Mouse (Mus musculus) CH12.LX (cell line): ENCODE data around the gene Olfr458. TPM values are rescaled to one million over a fixed set of nuclear protein-coding genes. Genes with fewer than 3 reads are reported as not detected.

Source experiments
- DNase-seq: peaks from one replicate; pipeline ENCODE4 v3.0.0-alpha.2; 2013; ENCODE audit errors: extremely low read depth
- H3K27ac ChIP-seq: 2 replicates; pipeline ENCODE4 v1.5.1; 2012; ENCODE audit warnings: low read depth, mild to moderate bottlenecking, control low read depth, moderate library complexity; ENCODE audit not compliant: insufficient read depth
- H3K27me3 ChIP-seq: replicated peaks from 2 replicates; pipeline ENCODE3; 2012; ENCODE audit warnings: inconsistent platforms
- H3K36me3 ChIP-seq, 2 experiments: replicated peaks in 1 of 2; 2 replicates each; pipeline versions ENCODE3 to v1.6.1; 2012; ENCODE audit warnings: inconsistent platforms in 1 of 2, low read length in 1 of 2, mild to moderate bottlenecking in 1 of 2, mixed read lengths in 1 of 2, moderate library complexity in 1 of 2; ENCODE audit not compliant: control insufficient read depth in 1 of 2, insufficient read depth in 1 of 2
- H3K4me1 ChIP-seq, 2 experiments: 2 replicates each; pipeline ENCODE4 v1.6.1; 2012; ENCODE audit warnings: inconsistent platforms in 1 of 2, moderate library complexity in 1 of 2; ENCODE audit not compliant: insufficient read depth in 2 of 2, control insufficient read depth in 1 of 2
- H3K4me2 ChIP-seq: 2 replicates; pipeline ENCODE4 v1.6.1; 2012; ENCODE audit warnings: low read depth, mild to moderate bottlenecking, control low read depth; ENCODE audit not compliant: poor library complexity, insufficient read depth, severe bottlenecking
- H3K4me3 ChIP-seq, 3 experiments: fragments of 150-350 bp in 1 of 3; sonication (generic) in 1 of 3; replicated peaks in 1 of 3; 2 replicates each; pipeline versions ENCODE3 to v1.5.1; 2011 to 2012; ENCODE audit warnings: low read depth in 2 of 3, low read length in 2 of 3, mild to moderate bottlenecking in 2 of 3, moderate library complexity in 2 of 3, control low read depth in 1 of 3, improper control_type of control experiment in 1 of 3, inconsistent platforms in 1 of 3, mixed read lengths in 1 of 3; ENCODE audit not compliant: poor library complexity in 1 of 3
- H3K79me2 ChIP-seq: replicated peaks from 2 replicates; pipeline ENCODE4 v1.6.1; 2012; ENCODE audit warnings: mild to moderate bottlenecking, moderate library complexity; ENCODE audit not compliant: control insufficient read depth, poor library complexity, insufficient read depth, severe bottlenecking; ENCODE audit errors: extremely low read depth
- H3K9ac ChIP-seq: 2 replicates; pipeline ENCODE4 v1.6.1; 2012; ENCODE audit warnings: low read depth, mild to moderate bottlenecking, control low read depth, moderate library complexity; ENCODE audit not compliant: insufficient read depth
- H3K9me3 ChIP-seq: replicated peaks from 2 replicates; pipeline ENCODE3; 2012; ENCODE audit warnings: low read length, inconsistent platforms, mixed read lengths
- BHLHE40 ChIP-seq: IDR thresholded peaks from 2 replicates; pipeline ENCODE4 v1.6.1; 2011; ENCODE audit warnings: mild to moderate bottlenecking, low read depth, low read length, improper control_type of control experiment
- CTCF ChIP-seq, 2 experiments: IDR thresholded peaks in 1 of 2; conservative IDR thresholded peaks in 1 of 2; 2 replicates each; pipeline ENCODE4 v1.5.1; 2011 to 2012; ENCODE audit warnings: low read depth in 2 of 2, low read length in 2 of 2, improper control_type of control experiment in 1 of 2, inconsistent platforms in 1 of 2, mild to moderate bottlenecking in 1 of 2, moderate library complexity in 1 of 2
- E2F4 ChIP-seq: IDR thresholded peaks from 2 replicates; pipeline ENCODE4 v1.6.1; 2011; ENCODE audit warnings: low read depth, low read length, improper control_type of control experiment; ENCODE audit not compliant: insufficient replicate concordance
- GABPA ChIP-seq: IDR thresholded peaks from 2 replicates; pipeline ENCODE4 v1.6.1; 2012; ENCODE audit warnings: low read depth, low read length, improper control_type of control experiment, inconsistent platforms; ENCODE audit not compliant: insufficient replicate concordance
- IRF4 ChIP-seq: IDR thresholded peaks from 2 replicates; pipeline ENCODE4 v1.6.1; 2014; ENCODE audit warnings: low read depth, mild to moderate bottlenecking, inconsistent platforms, low read length, improper control_type of control experiment
- KAT2A ChIP-seq: IDR thresholded peaks from 2 replicates; pipeline ENCODE4 v1.6.1; 2012; ENCODE audit warnings: low read length, improper control_type of control experiment, inconsistent platforms; ENCODE audit not compliant: insufficient replicate concordance
- MAFK ChIP-seq: IDR thresholded peaks from 2 replicates; pipeline ENCODE4 v1.6.1; 2011; ENCODE audit warnings: low read length, improper control_type of control experiment; ENCODE audit not compliant: insufficient replicate concordance
- MAZ ChIP-seq: IDR thresholded peaks from 2 replicates; pipeline ENCODE4 v1.6.1; 2012; ENCODE audit warnings: low read depth, mild to moderate bottlenecking, inconsistent platforms, low read length, improper control_type of control experiment, moderate library complexity
- MYC ChIP-seq: IDR thresholded peaks from 2 replicates; pipeline ENCODE4 v1.6.1; 2011; ENCODE audit warnings: low read depth, mild to moderate bottlenecking, improper control_type of control experiment, low read length
- NELFE ChIP-seq: IDR thresholded peaks from 2 replicates; pipeline ENCODE4 v1.6.1; 2011; ENCODE audit warnings: low read depth, low read length, improper control_type of control experiment
- POLR2A ChIP-seq: IDR thresholded peaks from 2 replicates; pipeline ENCODE4 v1.6.1; 2011; ENCODE audit warnings: low read depth, mild to moderate bottlenecking, improper control_type of control experiment, low read length
- RAD21 ChIP-seq: IDR thresholded peaks from 2 replicates; pipeline ENCODE4 v1.6.1; 2011; ENCODE audit warnings: low read depth, mild to moderate bottlenecking, low read length, improper control_type of control experiment, moderate library complexity
- RCOR1 ChIP-seq: conservative IDR thresholded peaks from 2 replicates; pipeline ENCODE4 v1.6.1; 2012; ENCODE audit warnings: low read depth, mild to moderate bottlenecking, inconsistent platforms, low read length, improper control_type of control experiment
- TCF12 ChIP-seq: IDR thresholded peaks from 2 replicates; pipeline ENCODE4 v1.6.1; 2014; ENCODE audit warnings: low read depth, mild to moderate bottlenecking, inconsistent platforms, low read length, improper control_type of control experiment
- USF1 ChIP-seq: IDR thresholded peaks from 2 replicates; pipeline ENCODE4 v1.6.1; 2014; ENCODE audit warnings: low read depth, mild to moderate bottlenecking, inconsistent platforms, low read length, improper control_type of control experiment
- USF2 ChIP-seq: conservative IDR thresholded peaks from 2 replicates; pipeline ENCODE4 v1.6.1; 2011; ENCODE audit warnings: low read depth, low read length, improper control_type of control experiment
- ZC3H11A ChIP-seq: IDR thresholded peaks from 2 replicates; pipeline ENCODE4 v1.6.1; 2012; ENCODE audit warnings: low read depth, mild to moderate bottlenecking, inconsistent platforms, low read length, improper control_type of control experiment
- dilution Hi-C: fragments of 300-500 bp; cut with MboI; formaldehyde crosslinking; loops from 2 replicates; pipeline ENCODE4 v1.14.3; 2020; ENCODE audit warnings: low sequenced_read_pairs; ENCODE audit not compliant: extremely low pct_unique_long_range_greater_than_20kb, extremely low pct_ligation_motif_present
- in situ Hi-C: fragments of 300-500 bp; cut with MboI; formaldehyde crosslinking; loops from 3 replicates; pipeline ENCODE4 v1.14.3; 2019; ENCODE audit warnings: low sequenced_read_pairs, low pct_ligation_motif_present, low pct_unique_long_range_greater_than_20kb, mixed read lengths
- polyA plus RNA-seq: library from polyadenylated mRNA; unstranded; fragments of >175 nt; gene quantifications from 2 replicates; pipeline ENCODE4 v1.2.1, GENCODE M21; 2012; ENCODE audit warnings: low read depth; ENCODE audit not compliant: insufficient read length
- total RNA-seq, 2 experiments: library from RNA; depleted of rRNA; stranded (reverse); fragments of 300-350 nt in 1 of 2; fragments of >200 nt in 1 of 2; gene quantifications; 2 replicates each; pipeline ENCODE4 v1.2.3; 2012 to 2014

Gene Olfr458
- total RNA-seq (2012; rRNA removed) (not detected in 2 replicates), total RNA-seq (2014; rRNA removed) (not detected in 2 replicates), polyA plus RNA-seq (not detected in 2 replicates)

- DNase-seq = no peak
- Histone ChIP-seq H3K9me3 (no peaks in the 10 kb centered on the region), H3K79me2 (no peaks in the 10 kb centered on the region), H3K36me3 (no peaks in the 10 kb centered on the region), H3K4me3 (no peak within 1 kb of the TSS), H3K9ac (no peak within 1 kb of the TSS), H3K27me3 (no peaks in the 10 kb centered on the region), H3K4me2 (no peak within 1 kb of the TSS), H3K27ac (no peak within 1 kb of the TSS), H3K4me1 (peaks cover 0 to 5% of the 10 kb centered on the region in 2 experiments; a peak in 1 of 4 replicates)
- dilution Hi-C loops (no loop called here), in situ Hi-C loops (no loop called here)
- TF ChIP-seq MAFK = no peak
- no peak for TF ChIP-seq ZC3H11A
- TF ChIP-seq RAD21 = no peak
- no peak for TF ChIP-seq TCF12
- no peak for TF ChIP-seq BHLHE40
- no peak for TF ChIP-seq E2F4
- TF ChIP-seq POLR2A = no peak
- TF ChIP-seq CTCF (conservative IDR thresholded peaks at IDR 0.05 in 1 of 2, IDR thresholded peaks at IDR 0.05 in 1 of 2; ENCODE audit: low read depth in 2 of 2, low read length in 2 of 2) = no peak
- TF ChIP-seq MAZ = no peak
- no peak for TF ChIP-seq GABPA
- no peak for TF ChIP-seq KAT2A
These were observed at the start of gene Olfr458 for GRCm38 (mm10) chr6:42465096-42465495. Gene Olfr458, minus strand, starts transcription at chr6:42465196.

GRCm38 (mm10) chr6:42513461-42513860 is 48.5 kb upstream of the Olfr458 start:
- in situ Hi-C loops = no loop called here
- Histone ChIP-seq H3K79me2 (no peaks in the 10 kb centered on the region), H3K27me3 (no peaks in the 10 kb centered on the region), H3K4me1 (no peaks in the 10 kb centered on the region), H3K9ac (no peak overlapping the region), H3K27ac (no peak overlapping the region), H3K9me3 (no peaks in the 10 kb centered on the region), H3K36me3 (no peaks in the 10 kb centered on the region), H3K4me2 (no peak overlapping the region), H3K4me3 (no peak overlapping the region)
- dilution Hi-C loops = no loop called here
- no peak for DNase-seq
- TF ChIP-seq E2F4 (no peak), MYC (no peak), CTCF (conservative IDR thresholded peaks at IDR 0.05 in 1 of 2, IDR thresholded peaks at IDR 0.05 in 1 of 2; ENCODE audit: low read depth in 2 of 2, low read length in 2 of 2) (no peak), MAZ (no peak), USF1 (no peak), ZC3H11A (no peak), RCOR1 (no peak), IRF4 (no peak), USF2 (no peak), TCF12 (no peak), NELFE (no peak)
